Mouse (Mus musculus) kidney, embryonic 16.5 days (tissue): Measurements from ENCODE around the gene Fam227b. TPM values are rescaled to one million over a fixed set of nuclear protein-coding genes. Genes with fewer than 3 reads are reported as not detected.

Source experiments
- ATAC-seq: fragments of 200-750 bp; cut with Nextera tagmentation; 2 replicates; pipeline ENCODE4 v1.8.0; 2017; ENCODE audit warnings: moderate TSS enrichment; ENCODE audit not compliant: low FRiP score, low TSS enrichment
- H3K27ac ChIP-seq: fragments of 300-500 bp; sonication (generic); 2 replicates; pipeline ENCODE4 v1.5.1; 2014; ENCODE audit warnings: low read length
- H3K27me3 ChIP-seq: fragments of 300-500 bp; sonication (generic); 2 replicates; pipeline ENCODE4 v1.6.1; 2014; ENCODE audit warnings: low read length, control low read depth, mixed read lengths; ENCODE audit not compliant: insufficient read depth
- H3K36me3 ChIP-seq: fragments of 300-500 bp; sonication (generic); 2 replicates; pipeline ENCODE4 v1.6.1; 2014; ENCODE audit warnings: low read length, control low read depth, mixed read lengths; ENCODE audit not compliant: insufficient read depth
- H3K4me1 ChIP-seq: fragments of 300-500 bp; sonication (generic); 2 replicates; pipeline ENCODE4 v1.6.1; 2014; ENCODE audit warnings: low read length, control low read depth, mixed read lengths; ENCODE audit not compliant: insufficient read depth
- H3K4me2 ChIP-seq: fragments of 300-500 bp; sonication (generic); replicated peaks from 2 replicates; pipeline ENCODE4 v1.6.1; 2014; ENCODE audit warnings: low read depth, low read length
- H3K4me3 ChIP-seq: fragments of 300-500 bp; sonication (generic); 2 replicates; pipeline ENCODE4 v1.5.1; 2014; ENCODE audit warnings: mild to moderate bottlenecking, low read length
- H3K9ac ChIP-seq: fragments of 300-500 bp; sonication (generic); replicated peaks from 2 replicates; pipeline ENCODE4 v1.6.1; 2014; ENCODE audit warnings: low read length
- H3K9me3 ChIP-seq: fragments of 300-500 bp; sonication (generic); 2 replicates; pipeline ENCODE4 v1.6.1; 2016; ENCODE audit warnings: low read length, control low read depth
- WGBS: fragments of 180-500 bp; shearing (Covaris S2); extraction: QIAGEN DNeasy Blood & Tissue Kit; methylation state at CpG from one replicate; pipeline ENCODE4 v1.1.7; 2014; 5-methylcytosine and 5-hydroxymethylcytosine counted together
- polyA plus RNA-seq: library from polyadenylated mRNA; unstranded; fragments of >200 nt; fragmentation: Nextera tagmentation; extraction: Ambion mirVana; gene quantifications from 2 replicates; pipeline ENCODE4 v1.2.1, GENCODE M21; 2015

Fam227b gene
- polyA plus RNA-seq = not detected in 2 replicates

- WGBS = under 1% methylated on average over 57 of the region's 57 CpGs
- Histone ChIP-seq H3K9me3 (no peaks in the 10 kb centered on the region), H3K27me3 (no peaks in the 10 kb centered on the region), H3K9ac (peak within 1 kb of the TSS; percentile 95), H3K4me2 (peak within 1 kb of the TSS; percentile 56), H3K36me3 (0 out of 2 replicates have a peak, but pooled peaks cover 4% of the 10 kb centered on the region), H3K27ac (peak within 1 kb of the TSS; percentile 95), H3K4me1 (peaks cover 6% of the 10 kb centered on the region; the same call in 1 of the 2 replicates), H3K4me3 (peak within 1 kb of the TSS; percentile 84)
- ATAC-seq = peak; percentile 100
Observed at GRCm38 (mm10) chr2:126151855-126152571, at the start of gene Fam227b, which contains the start of gene Dtwd1. Fam227b (minus strand) TSS chr2:126152004. Dtwd1 (plus strand) TSS chr2:126152141.

- no peaks in the 10 kb centered on the region for H3K4me1 ChIP-seq
- no peaks in the 10 kb centered on the region for H3K36me3 ChIP-seq
- no peak for ATAC-seq
- 42% methylated on average over 3 of the region's 3 CpGs for WGBS
- H3K9ac ChIP-seq = no peak overlapping the region
- H3K27ac ChIP-seq = no peak overlapping the region
- no peak overlapping the region for H3K4me3 ChIP-seq
- H3K4me2 ChIP-seq = no peak overlapping the region
- no peaks in the 10 kb centered on the region for H3K9me3 ChIP-seq
- H3K27me3 ChIP-seq = no peaks in the 10 kb centered on the region
Observed at GRCm38 (mm10) chr2:126198971-126199370, 47.2 kb upstream of the Fam227b start.

- H3K9me3 ChIP-seq = no peaks in the 10 kb centered on the region
Observed at GRCm38 (mm10) chr2:126195631-126196356, 44.0 kb upstream of the Fam227b start.

GRCm38 (mm10) chr2:126192129-126192528 is 40.3 kb upstream of the Fam227b start:
- H3K36me3 ChIP-seq = no peaks in the 10 kb centered on the region
- H3K4me2 ChIP-seq = no peak overlapping the region
- H3K9ac ChIP-seq = no peak overlapping the region
- no peak for ATAC-seq
- H3K27me3 ChIP-seq = no peaks in the 10 kb centered on the region
- no peaks in the 10 kb centered on the region for H3K4me1 ChIP-seq
- 89% methylated on average over 2 of the region's 2 CpGs for WGBS
- H3K9me3 ChIP-seq = no peaks in the 10 kb centered on the region
- H3K4me3 ChIP-seq = no peak overlapping the region
- H3K27ac ChIP-seq = no peak overlapping the region

More at GRCm38 (mm10) chr2:126195631-126196356, 44.0 kb upstream of the Fam227b start:
- ATAC-seq = no peak
- Histone ChIP-seq H3K36me3 (no peaks in the 10 kb centered on the region), H3K4me3 (no peak overlapping the region), H3K4me2 (no peak overlapping the region), H3K27ac (no peak overlapping the region), H3K4me1 (no peaks in the 10 kb centered on the region), H3K9ac (no peak overlapping the region), H3K27me3 (no peaks in the 10 kb centered on the region)
- WGBS = 71% methylated on average over 12 of the region's 12 CpGs

- WGBS = 70% methylated on average over 4 of the region's 4 CpGs
- ATAC-seq = no peak
Observed at GRCm38 (mm10) chr2:126191306-126191705, 39.5 kb upstream of the Fam227b start.

GRCm38 (mm10) chr2:126171427-126171826 is 19.6 kb upstream of the Fam227b start:
- no peaks in the 10 kb centered on the region for H3K9me3 ChIP-seq
- H3K27me3 ChIP-seq = no peaks in the 10 kb centered on the region
- no peak for ATAC-seq
- H3K27ac ChIP-seq = no peak overlapping the region
- H3K9ac ChIP-seq = no peak overlapping the region
- H3K4me3 ChIP-seq = no peak overlapping the region
- no peaks in the 10 kb centered on the region for H3K4me1 ChIP-seq
- H3K4me2 ChIP-seq = no peak overlapping the region
- 94% methylated on average over 1 of the region's 1 CpGs for WGBS
- H3K36me3 ChIP-seq = no peaks in the 10 kb centered on the region

More at GRCm38 (mm10) chr2:126191306-126191705, 39.5 kb upstream of the Fam227b start:
- Histone ChIP-seq H3K4me3 (no peak overlapping the region), H3K27ac (no peak overlapping the region), H3K9ac (no peak overlapping the region), H3K27me3 (no peaks in the 10 kb centered on the region), H3K36me3 (no peaks in the 10 kb centered on the region), H3K4me1 (no peaks in the 10 kb centered on the region), H3K9me3 (no peaks in the 10 kb centered on the region), H3K4me2 (no peak overlapping the region)

GRCm38 (mm10) chr2:126166848-126167617 is 15.2 kb upstream of the Fam227b start:
- 88% methylated on average over 8 of the region's 8 CpGs for WGBS
- no peak for ATAC-seq
- Histone ChIP-seq H3K4me3 (no peak overlapping the region), H3K27ac (no peak overlapping the region), H3K4me2 (no peak overlapping the region), H3K9me3 (no peaks in the 10 kb centered on the region), H3K4me1 (no peaks in the 10 kb centered on the region), H3K9ac (no peak overlapping the region), H3K36me3 (peaks cover 11% of the 10 kb centered on the region; the same call in 1 of the 2 replicates), H3K27me3 (no peaks in the 10 kb centered on the region)

- Histone ChIP-seq H3K9me3 (no peaks in the 10 kb centered on the region), H3K27me3 (no peaks in the 10 kb centered on the region)
- no peak for ATAC-seq
Observed at GRCm38 (mm10) chr2:126166335-126166734, 14.5 kb upstream of the Fam227b start.

GRCm38 (mm10) chr2:126165277-126166018 is 13.6 kb upstream of the Fam227b start:
- Histone ChIP-seq H3K27ac (no peak overlapping the region), H3K4me2 (no peak overlapping the region), H3K27me3 (no peaks in the 10 kb centered on the region), H3K9ac (no peak overlapping the region), H3K9me3 (no peaks in the 10 kb centered on the region), H3K4me1 (no peaks in the 10 kb centered on the region), H3K4me3 (no peak overlapping the region), H3K36me3 (peaks cover 26% of the 10 kb centered on the region)
- WGBS = 90% methylated on average over 5 of the region's 5 CpGs
- no peak for ATAC-seq

More at GRCm38 (mm10) chr2:126166335-126166734, 14.5 kb upstream of the Fam227b start:
- Histone ChIP-seq H3K27ac (no peak overlapping the region), H3K4me3 (no peak overlapping the region), H3K4me2 (no peak overlapping the region), H3K9ac (no peak overlapping the region), H3K36me3 (peaks cover 18% of the 10 kb centered on the region; the same call in 1 of the 2 replicates), H3K4me1 (no peaks in the 10 kb centered on the region)
